Mouse (Mus musculus) embryonic facial prominence, embryonic 13.5 days (tissue): ENCODE measurements around the gene Gm1043. TPM values are rescaled to one million over a fixed set of nuclear protein-coding genes. Genes with fewer than 3 reads are reported as not detected.

ENCODE experiments used
- ATAC-seq: fragments of 200-750 bp; cut with Nextera tagmentation; 2 replicates; pipeline ENCODE4 v1.8.0; 2017; ENCODE audit warnings: low read depth; ENCODE audit not compliant: insufficient number of reproducible peaks, insufficient read depth, low FRiP score, low TSS enrichment
- H3K27ac ChIP-seq: fragments of 300-500 bp; sonication (generic); 2 replicates; pipeline ENCODE4 v1.5.1; 2015; ENCODE audit warnings: moderate library complexity, mild to moderate bottlenecking, inconsistent platforms
- H3K27me3 ChIP-seq: fragments of 300-500 bp; sonication (generic); 2 replicates; pipeline ENCODE4 v1.6.1; 2015; ENCODE audit warnings: mild to moderate bottlenecking, inconsistent platforms
- H3K36me3 ChIP-seq: fragments of 300-500 bp; sonication (generic); 2 replicates; pipeline ENCODE4 v1.6.1; 2015; ENCODE audit warnings: mild to moderate bottlenecking, inconsistent platforms
- H3K4me1 ChIP-seq: fragments of 300-500 bp; sonication (generic); 2 replicates; pipeline ENCODE4 v1.6.1; 2015; ENCODE audit warnings: inconsistent platforms
- H3K4me2 ChIP-seq: fragments of 300-500 bp; sonication (generic); 2 replicates; pipeline ENCODE4 v1.6.1; 2015; ENCODE audit warnings: moderate library complexity, mild to moderate bottlenecking, inconsistent platforms
- H3K4me3 ChIP-seq: fragments of 300-500 bp; sonication (generic); 2 replicates; pipeline ENCODE4 v1.5.1; 2015; ENCODE audit warnings: mild to moderate bottlenecking, inconsistent platforms
- H3K9ac ChIP-seq: fragments of 300-500 bp; sonication (generic); 2 replicates; pipeline ENCODE4 v1.6.1; 2015; ENCODE audit warnings: mild to moderate bottlenecking, inconsistent platforms
- H3K9me3 ChIP-seq: fragments of 300-500 bp; sonication (generic); 2 replicates; pipeline ENCODE4 v1.6.1; 2016; ENCODE audit warnings: inconsistent platforms
- WGBS: fragments of 180-500 bp; shearing (Covaris S2); methylation state at CpG from one replicate; pipeline ENCODE4 v1.1.7; 2015; ENCODE audit warnings: mixed read lengths; 5-methylcytosine and 5-hydroxymethylcytosine counted together
- polyA plus RNA-seq: library from polyadenylated mRNA; unstranded; fragments of >200 nt; fragmentation: Nextera tagmentation; extraction: Ambion mirVana; gene quantifications from 2 replicates; pipeline ENCODE4 v1.2.1, GENCODE M21; 2015

The Gm1043 gene
- polyA plus RNA-seq, 1 experiment from 2014 or later: not detected

GRCm38 (mm10) chr5:37213709-37214103, 128.5 kb downstream of the Gm1043 start:
- peaks cover 2% of the 10 kb centered on the region; the same call in 1 of the 2 replicates for H3K27me3 ChIP-seq
- no peaks in the 10 kb centered on the region for H3K36me3 ChIP-seq
- H3K4me3 ChIP-seq: no peak overlapping the region
- WGBS: 73% methylated on average over 4 of the region's 4 CpGs
- H3K9me3 ChIP-seq: no peaks in the 10 kb centered on the region
- no peak for ATAC-seq
- no peaks in the 10 kb centered on the region for H3K4me1 ChIP-seq
- H3K4me2 ChIP-seq: no peak overlapping the region
- H3K9ac ChIP-seq: no peak overlapping the region
- no peak overlapping the region for H3K27ac ChIP-seq

GRCm38 (mm10) chr5:37214614-37215013, 129.4 kb downstream of the Gm1043 start:
- peaks cover 2% of the 10 kb centered on the region; the same call in 1 of the 2 replicates for H3K27me3 ChIP-seq
- H3K27ac ChIP-seq: no peak overlapping the region
- H3K4me3 ChIP-seq: no peak overlapping the region
- H3K4me2 ChIP-seq: no peak overlapping the region
- ATAC-seq: no peak
- no peaks in the 10 kb centered on the region for H3K9me3 ChIP-seq
- H3K9ac ChIP-seq: no peak overlapping the region
- WGBS: 77% methylated on average over 6 of the region's 6 CpGs
- no peaks in the 10 kb centered on the region for H3K4me1 ChIP-seq
- no peaks in the 10 kb centered on the region for H3K36me3 ChIP-seq

GRCm38 (mm10) chr5:37215276-37215675, 130.1 kb downstream of the Gm1043 start:
- Histone ChIP-seq H3K36me3 (no peaks in the 10 kb centered on the region), H3K27me3 (peaks cover under 1% of the 10 kb centered on the region; the same call in 1 of the 2 replicates), H3K4me2 (no peak overlapping the region), H3K4me1 (no peaks in the 10 kb centered on the region), H3K4me3 (no peak overlapping the region), H3K27ac (no peak overlapping the region), H3K9me3 (no peaks in the 10 kb centered on the region), H3K9ac (no peak overlapping the region)
- no peak for ATAC-seq
- 86% methylated on average over 7 of the region's 7 CpGs for WGBS

- no peaks in the 10 kb centered on the region for H3K27me3 ChIP-seq
- no peak overlapping the region for H3K9ac ChIP-seq
- ATAC-seq: no peak
- H3K27ac ChIP-seq: no peak overlapping the region
- WGBS: 44% methylated on average over 5 of the region's 5 CpGs
- no peak overlapping the region for H3K4me2 ChIP-seq
- H3K9me3 ChIP-seq: no peaks in the 10 kb centered on the region
- H3K4me3 ChIP-seq: no peak overlapping the region
- no peaks in the 10 kb centered on the region for H3K36me3 ChIP-seq
- H3K4me1 ChIP-seq: no peaks in the 10 kb centered on the region
These were observed 134.4 kb downstream of the Gm1043 start for GRCm38 (mm10) chr5:37219615-37220014.

GRCm38 (mm10) chr5:37220575-37220974, 135.4 kb downstream of the Gm1043 start:
- H3K4me2 ChIP-seq: no peak overlapping the region
- no peaks in the 10 kb centered on the region for H3K9me3 ChIP-seq
- no peaks in the 10 kb centered on the region for H3K4me1 ChIP-seq
- WGBS: 86% methylated on average over 5 of the region's 5 CpGs
- no peaks in the 10 kb centered on the region for H3K27me3 ChIP-seq
- no peak overlapping the region for H3K9ac ChIP-seq
- no peak for ATAC-seq
- no peak overlapping the region for H3K4me3 ChIP-seq
- H3K36me3 ChIP-seq: no peaks in the 10 kb centered on the region
- H3K27ac ChIP-seq: no peak overlapping the region

- H3K36me3 ChIP-seq: no peaks in the 10 kb centered on the region
- H3K4me1 ChIP-seq: no peaks in the 10 kb centered on the region
- H3K9ac ChIP-seq: no peak overlapping the region
- H3K27me3 ChIP-seq: no peaks in the 10 kb centered on the region
- no peaks in the 10 kb centered on the region for H3K9me3 ChIP-seq
- no peak overlapping the region for H3K4me2 ChIP-seq
- H3K27ac ChIP-seq: no peak overlapping the region
- WGBS: 64% methylated on average over 6 of the region's 6 CpGs
- H3K4me3 ChIP-seq: no peak overlapping the region
- no peak for ATAC-seq
These were observed 136.4 kb downstream of the Gm1043 start for GRCm38 (mm10) chr5:37221563-37221962.

GRCm38 (mm10) chr5:37222316-37222715, 137.1 kb downstream of the Gm1043 start:
- Histone ChIP-seq H3K4me2 (no peak overlapping the region), H3K4me3 (no peak overlapping the region), H3K27ac (no peak overlapping the region), H3K27me3 (no peaks in the 10 kb centered on the region; the same call in 1 of the 2 replicates), H3K9ac (no peak overlapping the region), H3K4me1 (no peaks in the 10 kb centered on the region), H3K36me3 (no peaks in the 10 kb centered on the region), H3K9me3 (no peaks in the 10 kb centered on the region)
- ATAC-seq: no peak
- whole genome bisulfite sequencing: 59% methylated on average over 8 of the region's 8 CpGs

- H3K9ac ChIP-seq: no peak overlapping the region
- H3K36me3 ChIP-seq: no peaks in the 10 kb centered on the region
- H3K27ac ChIP-seq: no peak overlapping the region
- no peaks in the 10 kb centered on the region for H3K9me3 ChIP-seq
- no peaks in the 10 kb centered on the region for H3K4me1 ChIP-seq
- no peaks in the 10 kb centered on the region; the same call in none of the 2 replicates for H3K27me3 ChIP-seq
- no peak overlapping the region for H3K4me3 ChIP-seq
- no peak overlapping the region for H3K4me2 ChIP-seq
- 86% methylated on average over 1 of the region's 1 CpGs for WGBS
- no peak for ATAC-seq
These were observed 140.5 kb downstream of the Gm1043 start for GRCm38 (mm10) chr5:37225708-37226107.

- Histone ChIP-seq H3K4me2 (no peak overlapping the region), H3K9me3 (no peaks in the 10 kb centered on the region), H3K4me1 (no peaks in the 10 kb centered on the region), H3K9ac (no peak overlapping the region), H3K36me3 (no peaks in the 10 kb centered on the region), H3K27me3 (peaks cover 3% of the 10 kb centered on the region), H3K27ac (no peak overlapping the region), H3K4me3 (no peak overlapping the region)
- no peak for ATAC-seq
- 53% methylated on average over 6 of the region's 6 CpGs for WGBS
These were observed 142.9 kb downstream of the Gm1043 start for GRCm38 (mm10) chr5:37227956-37228680.

- Histone ChIP-seq H3K9me3 (no peaks in the 10 kb centered on the region), H3K4me1 (no peaks in the 10 kb centered on the region), H3K27me3 (peaks cover 4% of the 10 kb centered on the region), H3K4me3 (no peak overlapping the region), H3K36me3 (no peaks in the 10 kb centered on the region), H3K9ac (no peak overlapping the region), H3K4me2 (no peak overlapping the region), H3K27ac (no peak overlapping the region)
- ATAC-seq: no peak
- WGBS: 70% methylated on average over 7 of the region's 7 CpGs
These were observed 143.7 kb downstream of the Gm1043 start for GRCm38 (mm10) chr5:37228894-37229293.

- Histone ChIP-seq H3K27ac (no peak overlapping the region), H3K9ac (no peak overlapping the region), H3K36me3 (no peaks in the 10 kb centered on the region), H3K4me3 (no peak overlapping the region), H3K4me2 (no peak overlapping the region), H3K4me1 (no peaks in the 10 kb centered on the region), H3K9me3 (no peaks in the 10 kb centered on the region), H3K27me3 (peaks cover 20% of the 10 kb centered on the region)
- WGBS: 50% methylated on average over 9 of the region's 9 CpGs
- no peak for ATAC-seq
These were observed 147.9 kb downstream of the Gm1043 start for GRCm38 (mm10) chr5:37233010-37233557.

- Histone ChIP-seq H3K9ac (no peak overlapping the region), H3K4me3 (no peak overlapping the region), H3K27me3 (peaks cover 61% of the 10 kb centered on the region), H3K36me3 (no peaks in the 10 kb centered on the region), H3K4me2 (no peak overlapping the region), H3K9me3 (no peaks in the 10 kb centered on the region), H3K4me1 (peaks cover 13% of the 10 kb centered on the region), H3K27ac (no peak overlapping the region)
- 34% methylated on average over 2 of the region's 2 CpGs for whole genome bisulfite sequencing
- no peak for ATAC-seq
These were observed 153.5 kb downstream of the Gm1043 start for GRCm38 (mm10) chr5:37238654-37239053.
